ENCODE assay signal across 8 mouse cellular contexts in the genomic region with DNA sequence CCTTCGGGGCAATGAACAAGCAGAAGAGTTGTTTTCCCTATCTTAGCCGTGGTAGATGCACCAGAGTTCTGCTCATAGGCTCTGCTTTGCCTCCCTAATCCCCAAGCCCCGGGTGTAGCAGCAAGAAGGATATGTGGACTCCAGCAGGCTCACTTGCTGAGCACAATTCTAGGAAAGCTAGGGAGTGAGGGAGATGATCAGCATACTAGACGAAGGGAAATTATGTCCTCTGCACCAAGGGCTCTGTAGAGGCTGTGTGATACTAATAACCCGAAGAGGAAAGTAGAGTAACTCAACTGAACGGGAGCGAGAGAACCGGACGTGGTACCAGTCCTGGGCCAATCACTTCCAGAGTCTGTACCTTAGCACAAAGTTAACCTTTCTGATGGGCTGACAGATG. TPM values are rescaled to one million over a fixed set of nuclear protein-coding genes. Genes with fewer than 3 reads are reported as not detected.
DNase-seq lines count a peak whose midpoint lies in the region; ATAC-seq lines count a peak whose summit lies in the region.

Cartpt (minus strand) TSS at position 127 of the 400 bp plus-strand sequence.

- peaks cover 3% of the 10 kb centered on the region for H3K4me1 ChIP-seq in heart, embryonic 15.5 days (replicated peaks)
- H3K4me1 ChIP-seq in embryonic facial prominence, embryonic 11.5 days (ENCODE audit: control insufficient read depth, insufficient read depth, low read length), result no peaks in the 10 kb centered on the region
- peaks cover 5% of the 10 kb centered on the region; the same call in 1 of the 2 replicates for H3K4me1 ChIP-seq in hindbrain, embryonic 14.5 days (replicated peaks; ENCODE audit: control insufficient read depth, insufficient read depth, low read length)
- H3K4me1 ChIP-seq in midbrain, embryonic 13.5 days (replicated peaks), result peaks cover 20% of the 10 kb centered on the region

- WGBS in heart, embryonic 15.5 days, result 38% methylated on average over 9 of the region's 9 CpGs
- WGBS in embryonic facial prominence, embryonic 11.5 days, result 41% methylated on average over 9 of the region's 9 CpGs
- 45% methylated on average over 9 of the region's 9 CpGs for WGBS in hindbrain, embryonic 14.5 days
- 43% methylated on average over 9 of the region's 9 CpGs for WGBS in midbrain, embryonic 13.5 days

- no peak within 1 kb of the TSS for H3K9ac ChIP-seq in heart, embryonic 15.5 days
- no peak within 1 kb of the TSS for H3K9ac ChIP-seq in embryonic facial prominence, embryonic 11.5 days (replicated peaks; ENCODE audit: low read length)
- H3K9ac ChIP-seq in hindbrain, embryonic 14.5 days, result peak within 1 kb of the TSS; percentile 38
- H3K9ac ChIP-seq in midbrain, embryonic 13.5 days (replicated peaks), result peak within 1 kb of the TSS; percentile 57

- ATAC-seq in heart, embryonic 15.5 days (replicated peaks; ENCODE audit: insufficient number of reproducible peaks, insufficient read depth, low FRiP score, low read depth), result no peak
- ATAC-seq in embryonic facial prominence, embryonic 11.5 days (replicated peaks; ENCODE audit: insufficient number of reproducible peaks, low FRiP score, low TSS enrichment, low read depth), result no peak
- ATAC-seq in hindbrain, embryonic 14.5 days (ENCODE audit: low FRiP score), result no peak; the same call in 1 of the 2 replicates
- 0 out of 2 replicates have a peak, but pooled peaks have one; percentile 14 for ATAC-seq in midbrain, embryonic 13.5 days

- no peak within 1 kb of the TSS for H3K27ac ChIP-seq in heart, embryonic 15.5 days
- H3K27ac ChIP-seq in embryonic facial prominence, embryonic 11.5 days (replicated peaks; ENCODE audit: low read depth, low read length), result no peak within 1 kb of the TSS
- H3K27ac ChIP-seq in hindbrain, embryonic 14.5 days, result no peak within 1 kb of the TSS
- H3K27ac ChIP-seq in midbrain, embryonic 13.5 days, result no peak within 1 kb of the TSS

- intact Hi-C loops in heart, postnatal 25 days (cut with DNase I), result no loop called here
- intact Hi-C loops in gastrocnemius, postnatal 36 days (cut with DNase I), result no loop called here

- peak within 1 kb of the TSS; percentile 33 for H3K4me2 ChIP-seq in heart, embryonic 15.5 days
- H3K4me2 ChIP-seq in embryonic facial prominence, embryonic 11.5 days (ENCODE audit: low read depth, low read length), result peak within 1 kb of the TSS; percentile 43
- H3K4me2 ChIP-seq in hindbrain, embryonic 14.5 days (replicated peaks), result peak within 1 kb of the TSS; percentile 73
- peak within 1 kb of the TSS; percentile 62 for H3K4me2 ChIP-seq in midbrain, embryonic 13.5 days (replicated peaks)

- 0 out of 2 replicates have a peak within 1 kb of the TSS, but pooled peaks have one; percentile 1 for H3K4me3 ChIP-seq in heart, embryonic 15.5 days
- H3K4me3 ChIP-seq in embryonic facial prominence, embryonic 11.5 days (ENCODE audit: low read depth, low read length), result no peak within 1 kb of the TSS; the same call in 1 of the 2 replicates
- H3K4me3 ChIP-seq in hindbrain, embryonic 14.5 days (replicated peaks; ENCODE audit: low read length), result peak within 1 kb of the TSS; percentile 40
- H3K4me3 ChIP-seq in midbrain, embryonic 13.5 days (replicated peaks), result peak within 1 kb of the TSS; percentile 43

- peaks cover 49% of the 10 kb centered on the region for H3K27me3 ChIP-seq in heart, embryonic 15.5 days
- peaks cover 25% of the 10 kb centered on the region for H3K27me3 ChIP-seq in embryonic facial prominence, embryonic 11.5 days (ENCODE audit: control insufficient read depth, insufficient read depth, low read length)
- peaks cover 29% of the 10 kb centered on the region for H3K27me3 ChIP-seq in hindbrain, embryonic 14.5 days (ENCODE audit: control insufficient read depth, insufficient read depth, low read length)
- peaks cover 47% of the 10 kb centered on the region for H3K27me3 ChIP-seq in midbrain, embryonic 13.5 days

- H3K36me3 ChIP-seq in heart, embryonic 15.5 days, result no peaks in the 10 kb centered on the region
- H3K36me3 ChIP-seq in embryonic facial prominence, embryonic 11.5 days (replicated peaks; ENCODE audit: control insufficient read depth, insufficient read depth, low read depth, low read length), result no peaks in the 10 kb centered on the region
- no peaks in the 10 kb centered on the region for H3K36me3 ChIP-seq in hindbrain, embryonic 14.5 days (replicated peaks; ENCODE audit: control insufficient read depth, insufficient read depth)
- no peaks in the 10 kb centered on the region for H3K36me3 ChIP-seq in midbrain, embryonic 13.5 days

- no peak for DNase-seq in heart, postnatal 25 days (ENCODE audit: low spot score)
- DNase-seq in embryonic facial prominence, embryonic 11.5 days (ENCODE audit: low spot score), result no peak
- DNase-seq in hindbrain, embryonic 14.5 days (ENCODE audit: low spot score), result no peak
- no peak for DNase-seq in urinary bladder, postnatal 25 days (ENCODE audit: low spot score)
- DNase-seq in gastrocnemius, postnatal 36 days, result no peak
- DNase-seq in lung, postnatal 25 days (ENCODE audit: low spot score), result no peak

- no peaks in the 10 kb centered on the region for H3K9me3 ChIP-seq in heart, embryonic 15.5 days (replicated peaks)
- H3K9me3 ChIP-seq in embryonic facial prominence, embryonic 11.5 days (replicated peaks; ENCODE audit: control insufficient read depth, low read length), result no peaks in the 10 kb centered on the region
- H3K9me3 ChIP-seq in hindbrain, embryonic 14.5 days (ENCODE audit: control insufficient read depth, low read length), result no peaks in the 10 kb centered on the region
- no peaks in the 10 kb centered on the region for H3K9me3 ChIP-seq in midbrain, embryonic 13.5 days

RNA-seq across cellular contexts. Expression of gene Cartpt, which starts in this region (rescaled TPM):
- polyA plus RNA-seq in heart, embryonic 15.5 days (2015; fragmentation: Nextera tagmentation; extraction: Ambion mirVana), result 0.25 and 1.8 TPM in 2 replicates
- total RNA-seq in heart, postnatal 25 days (2021), result not detected
- 4.1 and 7.2 TPM in 2 replicates for polyA plus RNA-seq in embryonic facial prominence, embryonic 11.5 days (2014; fragmentation: Nextera tagmentation; extraction: Ambion mirVana)
- polyA plus RNA-seq in hindbrain, embryonic 14.5 days (2014; fragmentation: Nextera tagmentation; extraction: Ambion mirVana), result 25.8 and 34.3 TPM in 2 replicates
- 24.8 and 27.1 TPM in 2 replicates for polyA plus RNA-seq in midbrain, embryonic 13.5 days (2015; fragmentation: Nextera tagmentation; extraction: Ambion mirVana)
- not detected for total RNA-seq in gastrocnemius, postnatal 36 days (2021)

Comparison
In these comparisons a context has a peak if more than half of its experiments do, and no peak if none do; other contexts are left out.
1. H3K9ac ChIP-seq: peak in hindbrain, embryonic 14.5 days (single experiment) and midbrain, embryonic 13.5 days (single experiment); none in heart, embryonic 15.5 days (single experiment) and embryonic facial prominence, embryonic 11.5 days (single experiment).
2. Peak in every context shown above with its lines, with median percentiles within 50 percentile points of each other: H3K4me2 ChIP-seq.